ENCODE assay signal across 8 mouse cellular contexts in the genomic region with DNA sequence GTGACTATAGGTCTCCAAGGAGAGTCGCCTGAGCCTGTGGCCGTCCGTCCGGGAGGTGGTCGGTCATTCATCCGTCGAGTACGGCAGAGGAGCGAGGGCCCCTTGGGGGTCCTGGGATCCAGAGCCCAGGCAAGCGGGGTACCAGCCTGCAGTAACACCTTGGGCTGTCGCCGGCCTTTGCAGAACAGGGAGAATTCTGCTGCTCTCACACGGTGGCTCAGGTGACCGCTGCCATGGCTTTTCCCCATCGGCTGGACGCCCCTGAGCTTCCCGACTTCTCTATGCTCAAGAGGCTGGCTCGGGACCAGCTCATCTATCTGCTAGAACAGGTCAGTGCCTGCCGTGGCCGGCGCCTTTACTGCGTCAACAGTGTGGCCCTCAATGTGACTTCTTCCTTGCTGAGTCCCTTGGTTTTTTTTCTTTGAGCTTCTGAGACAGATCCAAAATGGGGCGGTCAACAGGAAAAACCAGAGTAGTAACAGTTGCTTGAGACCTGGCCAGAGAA. TPM values are rescaled to one million over a fixed set of nuclear protein-coding genes. Genes with fewer than 3 reads are reported as not detected.
DNase-seq lines count a peak whose midpoint lies in the region; ATAC-seq and TF ChIP-seq lines count a peak whose summit lies in the region.

No protein-coding gene starts in this region.

- no peak for TF ChIP-seq CTCF in left cerebral cortex, adult 2 months (IDR thresholded peaks at IDR 0.05)
- no peak for TF ChIP-seq CTCF in bone marrow, adult 2 months (IDR thresholded peaks at IDR 0.05; ENCODE audit: control insufficient read depth, insufficient read depth, low read length)

- peak overlapping the region; percentile 93 for H3K4me3 ChIP-seq in left cerebral cortex, adult 2 months
- peak overlapping the region; percentile 75 for H3K4me3 ChIP-seq in bone marrow, adult 2 months (replicated peaks; ENCODE audit: control insufficient read depth, low read depth, low read length)
- peak overlapping the region; percentile 68 for H3K4me3 ChIP-seq in forebrain, embryonic 15.5 days
- H3K4me3 ChIP-seq in limb, embryonic 10.5 days, result peak overlapping the region; percentile 80
- peak overlapping the region; percentile 87 for H3K4me3 ChIP-seq in midbrain, embryonic 12.5 days

- DNase-seq in left cerebral cortex, adult 2 months (ENCODE audit: extremely low spot score in 1 of 2, low spot score in 2 of 2), result no peak
- DNase-seq in left cerebral cortex, postnatal 36 days (ENCODE audit: low spot score in 2 of 2), result no peak
- no peak for DNase-seq in limb, embryonic 10.5 days (ENCODE audit: low spot score)
- no peak for DNase-seq in retina, postnatal 1 day
- no peak for DNase-seq in Muller cell, postnatal 12 days (ENCODE audit: inconsistent ontology term)

- peak overlapping the region; percentile 58 for H3K27ac ChIP-seq in left cerebral cortex, adult 2 months
- peak overlapping the region; percentile 37; the same call in 1 of the 2 replicates for H3K27ac ChIP-seq in bone marrow, adult 2 months (ENCODE audit: control insufficient read depth, insufficient read depth, low read depth, low read length, poor library complexity)
- peak overlapping the region; percentile 76 for H3K27ac ChIP-seq in forebrain, embryonic 15.5 days (replicated peaks)
- peak overlapping the region; percentile 77 for H3K27ac ChIP-seq in limb, embryonic 10.5 days
- H3K27ac ChIP-seq in midbrain, embryonic 12.5 days (replicated peaks), result peak overlapping the region; percentile 73

- H3K9me3 ChIP-seq in forebrain, embryonic 15.5 days, result peaks cover 6% of the 10 kb centered on the region; the same call in 1 of the 2 replicates
- peaks cover 6% of the 10 kb centered on the region for H3K9me3 ChIP-seq in limb, embryonic 10.5 days (replicated peaks)
- peaks cover 18% of the 10 kb centered on the region for H3K9me3 ChIP-seq in midbrain, embryonic 12.5 days

- TF ChIP-seq POLR2A in bone marrow, adult 2 months (IDR thresholded peaks at IDR 0.05; ENCODE audit: borderline replicate concordance, control insufficient read depth, low read depth, low read length), result 0 out of 2 replicates have a peak, but pooled peaks have one; percentile 3

- H3K4me2 ChIP-seq in forebrain, embryonic 15.5 days (replicated peaks), result peak overlapping the region; percentile 84
- peak overlapping the region; percentile 92 for H3K4me2 ChIP-seq in midbrain, embryonic 12.5 days (replicated peaks)

- H3K36me3 ChIP-seq in forebrain, embryonic 15.5 days, result peaks cover 49% of the 10 kb centered on the region
- peaks cover 55% of the 10 kb centered on the region for H3K36me3 ChIP-seq in limb, embryonic 10.5 days
- H3K36me3 ChIP-seq in midbrain, embryonic 12.5 days, result peaks cover 51% of the 10 kb centered on the region

- peak; percentile 88 for ATAC-seq in forebrain, embryonic 15.5 days (replicated peaks)
- ATAC-seq in midbrain, embryonic 12.5 days (ENCODE audit: low FRiP score, low read depth), result no peak

- WGBS in bone marrow, adult 2 months, result under 1% methylated on average over 23 of the region's 23 CpGs
- WGBS in forebrain, embryonic 15.5 days, result under 1% methylated on average over 23 of the region's 23 CpGs
- under 1% methylated on average over 23 of the region's 23 CpGs for WGBS in limb, embryonic 10.5 days
- WGBS in midbrain, embryonic 12.5 days, result 1% methylated on average over 23 of the region's 23 CpGs

- intact Hi-C loops in left cerebral cortex, adult 2 months (cut with DNase I), result no loop called here
- intact Hi-C loops in left cerebral cortex, postnatal 36 days (cut with DNase I), result no loop called here

- peak overlapping the region; percentile 78 for H3K9ac ChIP-seq in forebrain, embryonic 15.5 days (replicated peaks)
- peak overlapping the region; percentile 70 for H3K9ac ChIP-seq in midbrain, embryonic 12.5 days (replicated peaks)

- no peaks in the 10 kb centered on the region; the same call in 1 of the 2 replicates for H3K4me1 ChIP-seq in bone marrow, adult 2 months (ENCODE audit: control insufficient read depth, insufficient read depth, low read length)
- peaks cover 28% of the 10 kb centered on the region for H3K4me1 ChIP-seq in forebrain, embryonic 15.5 days
- peaks cover 21% of the 10 kb centered on the region for H3K4me1 ChIP-seq in limb, embryonic 10.5 days
- peaks cover 23% of the 10 kb centered on the region for H3K4me1 ChIP-seq in midbrain, embryonic 12.5 days

- H3K27me3 ChIP-seq in forebrain, embryonic 15.5 days, result no peaks in the 10 kb centered on the region
- H3K27me3 ChIP-seq in limb, embryonic 10.5 days (ENCODE audit: low read depth, poor library complexity, severe bottlenecking), result no peaks in the 10 kb centered on the region
- H3K27me3 ChIP-seq in midbrain, embryonic 12.5 days, result no peaks in the 10 kb centered on the region

RNA-seq across cellular contexts. Expression of a gene that starts 0.4 kb away (rescaled TPM):
- 10 to 100 TPM; 21.5 to 23.2 TPM for total RNA-seq in left cerebral cortex, adult 2 months (2021)
- total RNA-seq in left cerebral cortex, postnatal 36 days (2021), result 10 to 100 TPM; 19.0 to 25.3 TPM
- 11.0 and 24.0 TPM in 2 replicates for polyA plus RNA-seq in bone marrow, adult 2 months (2011; ENCODE audit: insufficient read depth, insufficient read length, low replicate concordance, missing spikeins)
- 17.4 and 19.8 TPM in 2 replicates for polyA plus RNA-seq in forebrain, embryonic 15.5 days (2015; fragmentation: Nextera tagmentation; extraction: Ambion mirVana)
- 15.2 and 17.9 TPM in 2 replicates for polyA plus RNA-seq in limb, embryonic 10.5 days (2016; fragmentation: Nextera tagmentation; extraction: Ambion mirVana)
- polyA plus RNA-seq in midbrain, embryonic 12.5 days (2016; fragmentation: Nextera tagmentation; extraction: Ambion mirVana), result 18.5 and 21.4 TPM in 2 replicates

RNA-seq across cellular contexts. Expression of a gene that starts 8.8 kb away (rescaled TPM):
- 10 to 100 TPM; 40.8 to 45.3 TPM for total RNA-seq in left cerebral cortex, adult 2 months (2021)
- total RNA-seq in left cerebral cortex, postnatal 36 days (2021), result 10 to 100 TPM; 44.8 to 45.9 TPM
- polyA plus RNA-seq in bone marrow, adult 2 months (2011; ENCODE audit: insufficient read depth, insufficient read length, low replicate concordance, missing spikeins), result 12.7 and 26.8 TPM in 2 replicates
- 67.7 and 67.9 TPM in 2 replicates for polyA plus RNA-seq in forebrain, embryonic 15.5 days (2015; fragmentation: Nextera tagmentation; extraction: Ambion mirVana)
- polyA plus RNA-seq in limb, embryonic 10.5 days (2016; fragmentation: Nextera tagmentation; extraction: Ambion mirVana), result 42.5 and 45.7 TPM in 2 replicates
- 56.7 and 57.5 TPM in 2 replicates for polyA plus RNA-seq in midbrain, embryonic 12.5 days (2016; fragmentation: Nextera tagmentation; extraction: Ambion mirVana)

RNA-seq across cellular contexts. Expression of a gene that starts 23.6 kb away (rescaled TPM):
- total RNA-seq in left cerebral cortex, adult 2 months (2021), result 1 to 10 TPM; 2.0 to 2.8 TPM
- 1 to 10 TPM; 1.7 to 1.8 TPM for total RNA-seq in left cerebral cortex, postnatal 36 days (2021)
- not detected in 2 replicates for polyA plus RNA-seq in bone marrow, adult 2 months (2011; ENCODE audit: insufficient read depth, insufficient read length, low replicate concordance, missing spikeins)
- 1.0 and 1.1 TPM in 2 replicates for polyA plus RNA-seq in forebrain, embryonic 15.5 days (2015; fragmentation: Nextera tagmentation; extraction: Ambion mirVana)
- polyA plus RNA-seq in limb, embryonic 10.5 days (2016; fragmentation: Nextera tagmentation; extraction: Ambion mirVana), result 0.50 and 0.61 TPM in 2 replicates
- polyA plus RNA-seq in midbrain, embryonic 12.5 days (2016; fragmentation: Nextera tagmentation; extraction: Ambion mirVana), result 1.9 and 2.4 TPM in 2 replicates

RNA-seq across cellular contexts. Expression of a gene that starts 24.4 kb away (rescaled TPM):
- under 1 TPM; 0.77 to 0.97 TPM for total RNA-seq in left cerebral cortex, adult 2 months (2021)
- 1 to 10 TPM in 1 of 2 experiments, under 1 TPM in 1; 0.95 to 1.8 TPM for total RNA-seq in left cerebral cortex, postnatal 36 days (2021)
- polyA plus RNA-seq in bone marrow, adult 2 months (2011; ENCODE audit: insufficient read depth, insufficient read length, low replicate concordance, missing spikeins), result 165 and 172 TPM in 2 replicates
- 91.2 and 94.4 TPM in 2 replicates for polyA plus RNA-seq in forebrain, embryonic 15.5 days (2015; fragmentation: Nextera tagmentation; extraction: Ambion mirVana)
- 160 and 172 TPM in 2 replicates for polyA plus RNA-seq in limb, embryonic 10.5 days (2016; fragmentation: Nextera tagmentation; extraction: Ambion mirVana)
- 175 and 180 TPM in 2 replicates for polyA plus RNA-seq in midbrain, embryonic 12.5 days (2016; fragmentation: Nextera tagmentation; extraction: Ambion mirVana)

RNA-seq across cellular contexts. Expression of a gene that starts 37.1 kb away (rescaled TPM):
- total RNA-seq in left cerebral cortex, adult 2 months (2021), result 1 to 10 TPM; 6.1 to 7.5 TPM
- 1 to 10 TPM; 6.0 to 6.6 TPM for total RNA-seq in left cerebral cortex, postnatal 36 days (2021)
- 1.1 and 1.8 TPM in 2 replicates for polyA plus RNA-seq in bone marrow, adult 2 months (2011; ENCODE audit: insufficient read depth, insufficient read length, low replicate concordance, missing spikeins)
- 3.6 and 3.9 TPM in 2 replicates for polyA plus RNA-seq in forebrain, embryonic 15.5 days (2015; fragmentation: Nextera tagmentation; extraction: Ambion mirVana)
- 7.2 and 7.5 TPM in 2 replicates for polyA plus RNA-seq in limb, embryonic 10.5 days (2016; fragmentation: Nextera tagmentation; extraction: Ambion mirVana)
- 4.0 and 4.6 TPM in 2 replicates for polyA plus RNA-seq in midbrain, embryonic 12.5 days (2016; fragmentation: Nextera tagmentation; extraction: Ambion mirVana)
